Mouse (Mus musculus) liver, adult 2 months (tissue): ENCODE measurements around the gene Lrrc23.

Source experiments
- CTCF ChIP-seq: fragments of 200-500 bp; IDR thresholded peaks from 2 replicates; pipeline ENCODE4 v1.5.1; 2011; ENCODE audit warnings: low read depth, low read length, control low read depth
- POLR2A ChIP-seq: fragments of 200-500 bp; IDR thresholded peaks from 2 replicates; pipeline ENCODE4 v1.6.1; 2011; ENCODE audit warnings: low read length, control low read depth; ENCODE audit not compliant: insufficient read depth; ENCODE audit errors: extremely low read depth

DNA sequence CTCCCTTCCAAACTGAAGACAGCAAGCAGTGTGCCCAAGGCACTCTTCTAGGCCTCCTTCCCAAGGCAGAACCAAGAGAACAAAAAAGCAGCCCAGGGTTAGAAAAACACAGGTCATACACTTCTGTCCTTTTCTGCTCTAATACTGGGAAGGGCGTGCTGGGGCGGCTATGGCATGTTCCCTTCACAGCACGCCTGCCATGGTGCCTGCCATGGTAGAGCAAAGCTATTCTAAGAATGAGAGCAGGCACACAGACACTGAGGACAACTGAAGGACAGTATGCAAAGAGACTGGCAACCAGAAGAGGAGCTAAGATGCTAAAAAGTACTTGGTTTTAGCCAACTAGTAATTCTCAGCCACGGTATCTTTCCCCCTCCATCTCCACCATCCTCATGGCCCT, 42.5 kb upstream of the Lrrc23 start:
- TF ChIP-seq CTCF, result no peak
- no peak for TF ChIP-seq POLR2A
